Mouse (Mus musculus) cerebellum, postnatal 25 days (tissue): ENCODE data around the gene Llgl2.

Experiments used
- DNase-seq, 2 experiments: peaks; one replicate each; pipeline ENCODE4 v3.0.0; 2021; ENCODE audit warnings: mixed read lengths in 2 of 2

The Llgl2 gene

GRCm38 (mm10) chr11:115809311-115809781 is 14.5 kb upstream of the Llgl2 start:
- no peak for DNase-seq

- DNase-seq = no peak
These were observed 13.5 kb upstream of the Llgl2 start for GRCm38 (mm10) chr11:115810377-115810776.

GRCm38 (mm10) chr11:115811381-115812093 is 12.3 kb upstream of the Llgl2 start:
- DNase-seq = no peak

- DNase-seq = no peak
These were observed 11.8 kb upstream of the Llgl2 start for GRCm38 (mm10) chr11:115812095-115812494.

- DNase-seq = no peak
These were observed 11.1 kb upstream of the Llgl2 start for GRCm38 (mm10) chr11:115812533-115813420.

- peak; percentile 94 to 98 for DNase-seq
These were observed 10.1 kb upstream of the Llgl2 start, which contains the start of gene Caskin2 for GRCm38 (mm10) chr11:115813507-115814296. TSS of gene Caskin2 (minus strand) at chr11:115813639.

- DNase-seq = peak; percentile 96 to 97
These were observed 9.0 kb upstream of the Llgl2 start, which contains the start of gene Tsen54 for GRCm38 (mm10) chr11:115814605-115815450. TSS of gene Tsen54 (plus strand) at chr11:115814724.

- no peak for DNase-seq
These were observed 6.5 kb upstream of the Llgl2 start for GRCm38 (mm10) chr11:115817331-115817730.

GRCm38 (mm10) chr11:115819915-115820623 is 3.8 kb upstream of the Llgl2 start:
- no peak for DNase-seq

GRCm38 (mm10) chr11:115821001-115821400 is 2.8 kb upstream of the Llgl2 start:
- DNase-seq = no peak

GRCm38 (mm10) chr11:115824813-115825212 is 964 bp downstream of the Llgl2 start:
- no peak for DNase-seq

- no peak for DNase-seq
These were observed 2.6 kb downstream of the Llgl2 start for GRCm38 (mm10) chr11:115826487-115826886.

GRCm38 (mm10) chr11:115827624-115828023 is 3.8 kb downstream of the Llgl2 start:
- DNase-seq = no peak

GRCm38 (mm10) chr11:115829036-115829435 is 5.2 kb downstream of the Llgl2 start:
- DNase-seq = no peak

GRCm38 (mm10) chr11:115830550-115831325 is 6.9 kb downstream of the Llgl2 start:
- DNase-seq = no peak

- no peak for DNase-seq
These were observed 7.7 kb downstream of the Llgl2 start for GRCm38 (mm10) chr11:115831518-115831917.

GRCm38 (mm10) chr11:115832064-115832463 is 8.2 kb downstream of the Llgl2 start:
- no peak for DNase-seq

- no peak for DNase-seq
These were observed 8.7 kb downstream of the Llgl2 start for GRCm38 (mm10) chr11:115832523-115832922.

- no peak for DNase-seq
These were observed 9.2 kb downstream of the Llgl2 start for GRCm38 (mm10) chr11:115833021-115833513.

- no peak for DNase-seq
These were observed 10.2 kb downstream of the Llgl2 start for GRCm38 (mm10) chr11:115834033-115834432.
